Mouse (Mus musculus) kidney, embryonic 16.5 days (tissue): ENCODE measurements at regions not wholly inside any gene's neighbourhood (a gene's known extent, or its start where the extent isn't known, plus 50 kb on each side); places are given as distances from the start of the nearest gene placed in this dataset.

ENCODE experiments used
- ATAC-seq: fragments of 200-750 bp; cut with Nextera tagmentation; 2 replicates; pipeline ENCODE4 v1.8.0; 2017; ENCODE audit warnings: moderate TSS enrichment; ENCODE audit not compliant: low FRiP score, low TSS enrichment
- H3K27ac ChIP-seq: fragments of 300-500 bp; sonication (generic); 2 replicates; pipeline ENCODE4 v1.5.1; 2014; ENCODE audit warnings: low read length
- H3K27me3 ChIP-seq: fragments of 300-500 bp; sonication (generic); 2 replicates; pipeline ENCODE4 v1.6.1; 2014; ENCODE audit warnings: low read length, control low read depth, mixed read lengths; ENCODE audit not compliant: insufficient read depth
- H3K36me3 ChIP-seq: fragments of 300-500 bp; sonication (generic); 2 replicates; pipeline ENCODE4 v1.6.1; 2014; ENCODE audit warnings: low read length, control low read depth, mixed read lengths; ENCODE audit not compliant: insufficient read depth
- H3K4me1 ChIP-seq: fragments of 300-500 bp; sonication (generic); 2 replicates; pipeline ENCODE4 v1.6.1; 2014; ENCODE audit warnings: low read length, control low read depth, mixed read lengths; ENCODE audit not compliant: insufficient read depth
- H3K4me2 ChIP-seq: fragments of 300-500 bp; sonication (generic); replicated peaks from 2 replicates; pipeline ENCODE4 v1.6.1; 2014; ENCODE audit warnings: low read depth, low read length
- H3K4me3 ChIP-seq: fragments of 300-500 bp; sonication (generic); 2 replicates; pipeline ENCODE4 v1.5.1; 2014; ENCODE audit warnings: mild to moderate bottlenecking, low read length
- H3K9ac ChIP-seq: fragments of 300-500 bp; sonication (generic); replicated peaks from 2 replicates; pipeline ENCODE4 v1.6.1; 2014; ENCODE audit warnings: low read length
- H3K9me3 ChIP-seq: fragments of 300-500 bp; sonication (generic); 2 replicates; pipeline ENCODE4 v1.6.1; 2016; ENCODE audit warnings: low read length, control low read depth
- WGBS: fragments of 180-500 bp; shearing (Covaris S2); extraction: QIAGEN DNeasy Blood & Tissue Kit; methylation state at CpG from one replicate; pipeline ENCODE4 v1.1.7; 2014; 5-methylcytosine and 5-hydroxymethylcytosine counted together

DNA sequence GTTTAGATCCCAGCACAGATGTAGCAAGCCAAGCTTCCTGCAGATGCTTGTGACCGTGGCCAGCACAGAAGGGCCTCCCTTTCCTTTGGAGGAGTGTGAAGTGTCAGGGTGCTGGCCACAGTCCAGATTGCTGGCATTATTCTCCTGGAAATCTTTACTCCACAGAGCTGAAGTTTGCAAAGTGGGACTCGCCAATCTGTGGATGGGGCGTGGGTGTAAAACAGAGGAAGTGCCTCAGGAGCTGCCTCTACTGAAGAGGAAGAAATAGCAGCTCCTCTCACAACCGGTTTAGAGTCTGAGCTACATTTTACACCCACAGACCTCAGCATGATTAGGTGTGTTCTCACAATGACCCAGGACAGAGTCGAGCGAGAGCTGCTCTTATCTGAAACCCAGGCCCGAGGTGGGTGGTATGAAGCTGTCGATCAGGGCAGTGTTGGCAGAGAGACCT is 135.1 kb downstream of the Cdh26 start:
- H3K27me3 ChIP-seq = no peaks in the 10 kb centered on the region
- no peak overlapping the region for H3K27ac ChIP-seq
- H3K36me3 ChIP-seq = no peaks in the 10 kb centered on the region
- H3K9me3 ChIP-seq = no peaks in the 10 kb centered on the region
- 60% methylated on average over 8 of the region's 8 CpGs for WGBS
- no peak for ATAC-seq
- H3K4me1 ChIP-seq = no peaks in the 10 kb centered on the region
- H3K4me2 ChIP-seq = no peak overlapping the region
- H3K9ac ChIP-seq = no peak overlapping the region
- no peak overlapping the region for H3K4me3 ChIP-seq

DNA sequence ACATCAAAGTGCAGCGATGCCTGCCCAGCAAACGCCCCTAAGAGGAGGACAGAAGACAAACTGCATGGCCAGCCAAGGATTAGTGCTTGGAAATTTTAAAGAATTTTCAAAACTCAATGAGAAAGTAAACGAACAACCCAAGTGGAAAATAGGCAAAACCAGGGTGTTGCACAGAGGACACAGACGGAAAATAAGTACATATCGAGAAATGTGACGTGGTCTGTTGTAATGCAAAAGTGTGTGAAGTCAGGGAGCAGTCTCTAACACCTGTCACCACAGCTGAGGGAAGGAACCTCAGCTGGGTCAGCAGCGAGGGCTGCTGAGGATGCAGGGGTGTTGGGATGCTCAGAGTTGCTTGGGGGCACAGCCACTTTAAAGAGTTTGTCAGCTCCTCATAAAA is 137.2 kb downstream of the Cdh26 start:
- WGBS = 80% methylated on average over 7 of the region's 7 CpGs
- Histone ChIP-seq H3K4me1 (no peaks in the 10 kb centered on the region), H3K4me3 (no peak overlapping the region), H3K9me3 (no peaks in the 10 kb centered on the region), H3K36me3 (no peaks in the 10 kb centered on the region), H3K27ac (no peak overlapping the region), H3K9ac (no peak overlapping the region), H3K27me3 (no peaks in the 10 kb centered on the region), H3K4me2 (no peak overlapping the region)
- ATAC-seq = no peak

DNA sequence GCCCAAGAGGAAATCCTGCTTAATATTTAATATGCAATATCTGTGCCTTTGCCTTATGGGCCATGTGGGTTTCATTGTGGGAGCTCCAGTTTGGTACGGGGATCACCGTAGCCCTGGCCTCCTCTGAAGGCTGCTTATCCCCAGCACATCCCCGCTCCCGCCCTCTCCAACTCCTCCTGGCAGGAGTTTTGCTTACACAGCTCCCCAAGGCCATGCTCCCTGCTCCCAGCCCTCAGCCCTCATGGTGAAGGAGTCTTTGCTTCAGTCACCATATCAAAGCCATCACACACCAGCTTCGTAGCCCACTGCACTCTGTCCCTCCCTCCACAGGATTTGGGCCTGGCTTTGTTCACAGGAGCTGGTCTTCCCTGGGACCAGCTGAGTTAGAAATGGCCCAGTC is 142.0 kb downstream of the Cdh26 start:
- Histone ChIP-seq H3K4me2 (no peak overlapping the region), H3K4me1 (peaks cover 3% of the 10 kb centered on the region; the same call in 1 of the 2 replicates), H3K9me3 (no peaks in the 10 kb centered on the region), H3K27me3 (no peaks in the 10 kb centered on the region; the same call in 1 of the 2 replicates), H3K36me3 (no peaks in the 10 kb centered on the region), H3K27ac (no peak overlapping the region), H3K9ac (no peak overlapping the region), H3K4me3 (no peak overlapping the region)
- WGBS = 70% methylated on average over 5 of the region's 5 CpGs
- ATAC-seq = no peak

- H3K9me3 ChIP-seq = no peaks in the 10 kb centered on the region
- no peak overlapping the region for H3K4me3 ChIP-seq
Observed at GRCm38 (mm10) chr2:178574859-178575258, 144.5 kb downstream of the Cdh26 start.

DNA sequence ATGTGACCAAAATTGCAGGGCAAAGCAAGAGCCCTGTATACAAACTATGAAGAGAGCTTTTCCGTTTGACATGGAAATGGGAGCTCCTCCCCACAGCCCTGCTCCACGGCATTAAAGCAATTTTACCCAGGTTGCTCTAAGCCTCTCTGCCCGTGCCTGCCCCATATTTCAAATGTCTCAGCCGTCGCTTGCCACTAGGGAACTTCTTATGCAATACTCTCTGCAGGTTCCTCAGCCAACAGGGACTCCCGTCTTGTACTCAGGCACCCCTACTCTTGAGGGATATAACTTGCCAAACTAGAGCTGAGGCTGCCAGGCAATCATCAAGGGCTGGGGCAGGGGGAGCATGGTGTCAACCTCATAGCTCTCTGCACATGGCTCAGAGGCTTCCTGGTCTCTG is 145.1 kb downstream of the Cdh26 start:
- no peaks in the 10 kb centered on the region for H3K36me3 ChIP-seq
- ATAC-seq = no peak
- peaks cover 3% of the 10 kb centered on the region; the same call in 1 of the 2 replicates for H3K4me1 ChIP-seq
- 41% methylated on average over 6 of the region's 6 CpGs for WGBS
- H3K4me3 ChIP-seq = no peak overlapping the region
- H3K9ac ChIP-seq = no peak overlapping the region
- no peaks in the 10 kb centered on the region for H3K9me3 ChIP-seq
- H3K27me3 ChIP-seq = no peaks in the 10 kb centered on the region; the same call in 1 of the 2 replicates
- no peak overlapping the region for H3K27ac ChIP-seq
- H3K4me2 ChIP-seq = no peak overlapping the region

More at GRCm38 (mm10) chr2:178574859-178575258, 144.5 kb downstream of the Cdh26 start:
- Histone ChIP-seq H3K4me2 (no peak overlapping the region), H3K27ac (no peak overlapping the region), H3K27me3 (no peaks in the 10 kb centered on the region; the same call in 1 of the 2 replicates), H3K9ac (no peak overlapping the region), H3K4me1 (peaks cover 3% of the 10 kb centered on the region; the same call in 1 of the 2 replicates), H3K36me3 (no peaks in the 10 kb centered on the region)
- no peak for ATAC-seq
- 32% methylated on average over 4 of the region's 4 CpGs for WGBS

GRCm38 (mm10) chr2:178576067-178576466 is 145.7 kb downstream of the Cdh26 start:
- H3K4me1 ChIP-seq = peaks cover 3% of the 10 kb centered on the region; the same call in 1 of the 2 replicates
- H3K27ac ChIP-seq = no peak overlapping the region
- H3K36me3 ChIP-seq = no peaks in the 10 kb centered on the region
- H3K27me3 ChIP-seq = no peaks in the 10 kb centered on the region; the same call in 1 of the 2 replicates
- H3K4me2 ChIP-seq = no peak overlapping the region
- H3K9ac ChIP-seq = no peak overlapping the region
- H3K4me3 ChIP-seq = no peak overlapping the region
- WGBS = 60% methylated on average over 7 of the region's 7 CpGs
- ATAC-seq = no peak
- no peaks in the 10 kb centered on the region for H3K9me3 ChIP-seq

GRCm38 (mm10) chr2:178579571-178579970 is 149.2 kb downstream of the Cdh26 start:
- H3K9ac ChIP-seq = no peak overlapping the region
- H3K4me1 ChIP-seq = no peaks in the 10 kb centered on the region
- no peak overlapping the region for H3K4me3 ChIP-seq
- WGBS = 74% methylated on average over 6 of the region's 6 CpGs
- no peaks in the 10 kb centered on the region for H3K9me3 ChIP-seq
- no peak overlapping the region for H3K4me2 ChIP-seq
- no peak overlapping the region for H3K27ac ChIP-seq
- no peaks in the 10 kb centered on the region for H3K36me3 ChIP-seq
- H3K27me3 ChIP-seq = no peaks in the 10 kb centered on the region
- no peak for ATAC-seq

GRCm38 (mm10) chr2:178581306-178581705 is 151.0 kb downstream of the Cdh26 start:
- no peak overlapping the region for H3K27ac ChIP-seq
- no peak overlapping the region for H3K4me3 ChIP-seq
- no peaks in the 10 kb centered on the region for H3K36me3 ChIP-seq
- 65% methylated on average over 12 of the region's 12 CpGs for WGBS
- no peaks in the 10 kb centered on the region for H3K9me3 ChIP-seq
- H3K27me3 ChIP-seq = no peaks in the 10 kb centered on the region
- H3K4me1 ChIP-seq = no peaks in the 10 kb centered on the region
- H3K4me2 ChIP-seq = no peak overlapping the region
- no peak overlapping the region for H3K9ac ChIP-seq
- no peak for ATAC-seq

DNA sequence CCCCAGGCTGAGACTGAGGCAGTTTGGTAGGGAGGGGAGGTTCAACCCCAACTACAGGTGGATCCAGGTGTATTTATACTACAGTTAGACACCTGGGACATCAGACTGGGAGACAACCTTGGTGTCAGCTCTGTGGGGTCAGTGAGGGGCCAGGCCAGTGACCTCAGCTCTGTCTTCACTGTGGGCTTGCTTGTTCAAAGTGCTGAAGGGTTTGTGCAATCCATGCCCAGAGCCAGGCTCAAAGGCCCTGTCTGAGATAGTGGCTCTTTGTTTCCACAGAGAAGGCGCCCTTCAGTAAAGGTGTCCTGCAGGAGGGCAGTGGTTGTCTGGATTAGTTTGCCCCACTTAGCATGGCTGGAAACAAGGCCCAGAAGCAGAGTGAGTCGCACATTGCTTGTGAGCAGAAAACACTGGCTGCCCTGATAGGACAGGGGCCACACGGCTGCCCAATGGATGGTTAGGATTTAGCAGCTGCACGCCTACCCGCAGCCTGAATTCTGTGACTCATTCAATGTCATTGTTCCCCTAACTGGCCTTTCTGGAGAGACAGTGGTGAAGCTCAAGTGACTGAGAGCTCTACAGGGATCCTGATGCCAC is 154.7 kb downstream of the Cdh26 start:
- 92% methylated on average over 5 of the region's 5 CpGs for WGBS
- ATAC-seq = no peak
- no peaks in the 10 kb centered on the region for H3K9me3 ChIP-seq
- no peaks in the 10 kb centered on the region for H3K27me3 ChIP-seq
- no peaks in the 10 kb centered on the region for H3K36me3 ChIP-seq
- H3K4me3 ChIP-seq = no peak overlapping the region
- H3K27ac ChIP-seq = no peak overlapping the region
- no peak overlapping the region for H3K9ac ChIP-seq
- H3K4me2 ChIP-seq = no peak overlapping the region
- no peaks in the 10 kb centered on the region for H3K4me1 ChIP-seq

GRCm38 (mm10) chr2:178587134-178587636 is 156.9 kb downstream of the Cdh26 start:
- no peaks in the 10 kb centered on the region for H3K4me1 ChIP-seq
- H3K9ac ChIP-seq = no peak overlapping the region
- ATAC-seq = no peak
- H3K27ac ChIP-seq = no peak overlapping the region
- no peaks in the 10 kb centered on the region for H3K36me3 ChIP-seq
- WGBS = 80% methylated on average over 7 of the region's 7 CpGs
- no peaks in the 10 kb centered on the region for H3K27me3 ChIP-seq
- H3K4me3 ChIP-seq = no peak overlapping the region
- no peaks in the 10 kb centered on the region for H3K9me3 ChIP-seq
- no peak overlapping the region for H3K4me2 ChIP-seq
